Mouse (Mus musculus) ovary, adult 18-20 months (tissue): ENCODE data around the gene Zer1.

Experiments used
- DNase-seq: peaks from one replicate; pipeline ENCODE4 v3.0.0; 2022; ENCODE audit warnings: low spot score, mixed read lengths

The Zer1 gene

DNA sequence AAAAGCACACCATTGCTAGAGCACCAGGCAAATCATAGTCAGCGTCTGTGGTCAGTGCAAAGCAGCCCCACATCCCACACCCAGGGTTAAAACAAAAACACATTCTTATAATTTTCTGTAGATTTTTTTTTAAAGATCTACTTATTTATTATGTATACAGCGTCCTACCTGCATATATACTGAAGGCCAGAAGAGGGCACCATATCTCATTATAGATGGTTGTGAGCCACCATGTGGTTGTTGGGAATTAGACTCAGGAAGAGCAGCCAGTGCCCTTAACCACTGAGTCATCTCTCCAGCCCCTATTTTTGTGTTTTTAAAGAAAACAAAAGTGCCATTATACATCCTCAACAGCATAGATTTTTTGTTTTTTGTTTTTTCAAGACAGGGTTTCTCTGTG, 4.4 kb upstream of the Zer1 start:
- DNase-seq, result no peak

DNA sequence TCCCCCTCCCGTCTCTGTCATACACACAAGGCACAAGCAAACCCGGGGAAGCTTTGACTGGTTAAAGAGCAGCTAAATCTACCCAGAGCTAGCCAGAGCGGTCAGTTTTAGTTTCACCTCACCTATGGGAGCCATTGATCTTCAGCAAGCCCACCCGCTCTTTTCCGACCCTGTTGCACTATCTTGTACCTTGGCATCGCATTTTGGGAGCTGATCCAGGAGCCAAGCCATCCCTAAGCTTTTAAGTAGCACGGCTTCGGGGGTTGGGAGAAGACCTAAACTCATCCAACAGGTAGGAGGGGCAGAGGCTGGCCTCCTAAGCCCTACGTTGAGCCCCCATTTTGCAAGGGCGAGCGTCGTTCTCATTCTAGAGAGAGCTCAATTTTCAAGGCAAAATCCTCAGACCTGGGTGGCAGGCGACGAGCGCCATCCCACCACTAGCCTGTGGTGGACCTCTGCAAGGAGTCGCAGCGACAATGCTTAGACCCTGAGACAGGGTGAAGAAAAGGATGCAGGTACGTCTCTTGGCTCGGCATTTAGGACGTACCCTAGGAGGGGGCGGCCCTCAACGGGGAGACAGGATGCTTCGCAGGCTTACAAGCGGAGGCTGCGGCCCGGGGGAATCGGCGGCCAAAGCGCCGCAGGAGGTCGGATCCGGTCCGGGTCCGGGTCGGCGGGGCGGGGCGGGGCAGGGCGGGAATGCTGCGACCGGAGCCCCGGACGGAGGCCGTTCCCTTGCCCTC, 485 bp downstream of the Zer1 start:
- no peak for DNase-seq

DNA sequence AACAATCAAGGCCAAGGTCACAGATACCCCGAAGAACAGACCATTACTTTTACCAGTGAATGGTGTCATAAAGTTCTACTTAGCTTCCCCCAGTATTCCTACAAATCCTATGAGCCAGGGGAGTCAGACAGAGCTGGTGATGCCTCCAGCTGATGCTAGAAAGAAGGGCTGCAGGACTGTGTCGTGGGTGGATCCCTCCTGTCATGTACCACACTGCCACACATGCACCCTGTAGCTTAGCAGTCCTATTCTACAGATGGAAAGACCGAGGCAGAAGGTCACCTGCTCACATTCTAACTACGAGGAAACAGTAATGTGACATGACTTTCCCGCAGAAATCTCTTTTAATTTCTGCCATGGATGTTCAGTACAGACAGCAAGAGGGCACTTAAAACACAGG, 1.6 kb downstream of the Zer1 start:
- no peak for DNase-seq

DNA sequence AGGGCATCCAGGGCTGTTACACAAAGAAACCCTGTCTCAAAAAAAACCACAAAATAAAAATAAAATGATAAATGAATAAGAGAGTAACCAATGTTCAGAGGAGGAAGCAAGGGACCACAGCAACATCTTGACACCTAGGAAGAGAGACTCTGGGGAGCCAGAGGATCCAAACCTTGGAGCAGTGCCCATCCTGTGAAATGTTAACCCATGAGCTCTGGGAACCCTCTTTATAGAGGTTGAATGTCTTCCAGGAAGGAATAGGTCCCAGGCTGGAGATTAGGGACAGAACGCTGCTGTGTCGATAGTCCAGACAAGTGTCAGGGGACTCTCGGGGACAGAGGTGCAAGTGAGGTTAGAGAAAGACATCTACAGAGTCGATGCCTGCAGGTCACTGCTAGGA, 4.1 kb downstream of the Zer1 start:
- DNase-seq, result no peak

DNA sequence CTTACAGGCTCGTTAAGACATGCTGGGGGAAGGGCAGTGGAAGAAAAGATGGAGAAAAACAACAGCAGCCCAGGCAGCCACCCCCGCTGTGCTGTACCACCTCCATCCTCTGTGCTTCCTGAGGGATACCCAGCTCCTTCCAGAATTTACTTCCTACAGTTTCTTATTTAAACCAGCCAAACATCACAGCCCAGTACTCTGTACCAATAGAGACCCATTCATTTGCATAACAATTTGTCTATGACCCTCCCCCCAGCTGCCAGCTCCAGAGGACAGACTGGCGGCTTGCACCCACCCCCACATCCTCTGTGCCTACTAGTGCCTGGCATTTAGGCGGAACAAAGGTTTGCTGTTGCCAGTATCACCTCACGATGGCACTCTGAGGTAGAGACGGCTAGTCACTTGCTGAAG, 4.7 kb downstream of the Zer1 start:
- DNase-seq, result no peak

DNA sequence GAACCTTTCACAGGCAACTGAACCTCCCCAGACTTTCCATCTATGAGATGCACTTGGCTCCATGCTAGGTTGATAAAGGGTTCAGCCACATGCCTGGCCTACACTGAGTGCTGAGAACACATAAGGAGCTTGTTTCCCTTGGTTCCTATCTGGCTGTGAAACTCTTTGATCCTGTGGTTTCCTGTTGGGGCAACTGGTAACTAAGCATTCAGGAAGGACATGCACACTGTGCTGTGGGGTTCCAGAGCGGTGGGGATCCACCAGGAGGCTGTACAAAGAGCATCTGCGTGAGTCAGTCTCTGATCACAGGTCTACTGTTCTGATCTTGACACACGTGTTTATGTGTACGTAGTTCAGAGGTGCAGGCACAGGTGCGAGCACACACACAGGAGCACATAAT, 11.8 kb downstream of the Zer1 start:
- DNase-seq, result no peak

DNA sequence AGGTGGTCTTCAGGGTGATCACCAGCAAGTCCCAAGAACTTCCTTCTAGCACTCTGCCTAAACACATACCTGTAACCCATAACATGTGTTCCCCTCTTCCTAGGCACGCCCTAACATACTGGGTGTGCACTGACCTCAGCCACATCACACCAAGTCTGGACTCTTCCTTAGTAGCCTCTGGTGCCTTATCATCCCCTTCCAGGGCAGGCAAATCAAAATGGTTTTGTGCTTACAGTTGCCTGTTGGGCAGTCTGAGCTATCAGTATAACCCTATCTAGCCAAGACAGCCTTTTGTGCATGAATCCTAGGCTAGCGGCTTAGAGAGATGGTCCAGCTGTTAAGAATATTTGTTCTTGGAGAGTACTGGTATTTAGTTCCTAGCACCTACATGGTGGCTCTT, 12.9 kb downstream of the Zer1 start:
- DNase-seq, result no peak

DNA sequence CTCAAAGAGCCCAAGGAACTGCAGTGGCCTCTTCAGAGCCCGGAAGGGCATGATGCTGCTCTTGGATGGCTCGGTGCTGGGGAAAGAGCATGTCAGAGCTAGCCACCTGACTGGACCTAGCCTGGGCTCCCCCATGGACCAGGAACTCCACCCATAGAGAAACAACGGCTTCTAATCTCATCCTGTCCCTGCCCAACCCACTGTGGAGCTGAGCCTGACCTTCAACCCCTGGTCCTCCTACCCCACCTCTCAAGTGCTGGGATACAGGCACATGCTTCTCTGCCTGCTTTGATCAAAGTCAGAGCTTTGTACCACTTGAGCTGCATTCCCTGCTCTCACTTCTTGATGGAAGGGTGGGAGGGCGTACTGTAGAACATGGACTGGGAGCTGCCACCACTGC, 16.1 kb downstream of the Zer1 start:
- DNase-seq, result no peak

DNA sequence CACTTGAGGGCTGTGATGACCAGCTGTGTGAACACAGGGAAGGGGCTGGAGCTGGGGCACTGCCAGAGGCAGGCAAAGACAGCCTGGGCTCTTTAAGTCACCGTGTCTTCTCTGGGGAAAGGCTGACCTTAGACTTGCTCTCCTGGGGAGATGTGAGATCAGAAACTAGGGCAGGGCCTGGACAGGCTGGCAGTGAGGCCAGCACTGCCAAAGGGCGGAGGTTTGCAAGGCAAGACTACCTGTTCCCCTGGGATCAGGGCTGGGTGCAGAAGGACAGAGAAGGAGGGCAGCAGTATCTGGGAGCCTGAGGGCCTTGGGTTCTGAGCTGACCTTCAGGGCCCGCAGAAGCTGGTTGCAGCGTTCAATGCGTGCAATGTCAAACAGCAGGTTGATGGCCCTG, 16.7 kb downstream of the Zer1 start:
- DNase-seq, result no peak

DNA sequence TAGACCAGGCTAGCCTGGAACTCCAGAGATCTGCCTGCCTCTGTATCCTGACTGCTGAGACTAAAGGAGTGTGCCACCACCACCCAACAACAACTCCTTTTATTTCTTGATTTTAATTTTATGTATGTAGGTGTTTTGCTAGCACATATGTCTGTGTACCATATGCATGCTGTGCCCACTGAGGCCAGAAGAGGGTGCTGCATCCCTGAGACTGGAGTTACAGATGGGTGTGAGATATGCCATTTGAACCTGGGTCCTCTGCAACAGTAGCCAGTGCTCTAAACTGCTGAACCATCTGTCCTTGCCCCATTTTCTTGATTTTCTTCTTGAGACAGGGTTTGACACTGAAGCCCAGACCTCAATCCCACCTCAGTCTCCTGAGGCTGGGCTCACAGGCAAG, 18.0 kb downstream of the Zer1 start:
- DNase-seq, result no peak

DNA sequence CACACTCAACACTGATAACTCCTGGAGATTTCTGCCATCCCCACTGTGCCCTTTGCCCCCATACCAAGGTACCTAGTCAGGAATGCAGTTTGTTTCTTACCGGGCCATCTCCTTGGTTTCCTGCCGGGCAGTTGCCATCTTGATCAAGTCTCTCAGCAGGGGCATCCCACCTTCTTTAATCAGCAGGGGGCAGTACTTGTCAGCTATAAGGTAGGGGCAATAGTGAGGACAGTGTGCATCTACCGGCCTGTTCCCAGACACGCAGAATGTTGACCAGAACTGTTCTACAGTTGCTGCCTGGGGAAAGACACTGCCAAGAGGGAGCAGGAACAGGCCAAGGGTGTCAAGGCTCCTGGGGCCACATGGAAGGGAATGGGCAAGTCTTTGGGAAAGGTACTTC, 24.2 kb downstream of the Zer1 start:
- no peak for DNase-seq

DNA sequence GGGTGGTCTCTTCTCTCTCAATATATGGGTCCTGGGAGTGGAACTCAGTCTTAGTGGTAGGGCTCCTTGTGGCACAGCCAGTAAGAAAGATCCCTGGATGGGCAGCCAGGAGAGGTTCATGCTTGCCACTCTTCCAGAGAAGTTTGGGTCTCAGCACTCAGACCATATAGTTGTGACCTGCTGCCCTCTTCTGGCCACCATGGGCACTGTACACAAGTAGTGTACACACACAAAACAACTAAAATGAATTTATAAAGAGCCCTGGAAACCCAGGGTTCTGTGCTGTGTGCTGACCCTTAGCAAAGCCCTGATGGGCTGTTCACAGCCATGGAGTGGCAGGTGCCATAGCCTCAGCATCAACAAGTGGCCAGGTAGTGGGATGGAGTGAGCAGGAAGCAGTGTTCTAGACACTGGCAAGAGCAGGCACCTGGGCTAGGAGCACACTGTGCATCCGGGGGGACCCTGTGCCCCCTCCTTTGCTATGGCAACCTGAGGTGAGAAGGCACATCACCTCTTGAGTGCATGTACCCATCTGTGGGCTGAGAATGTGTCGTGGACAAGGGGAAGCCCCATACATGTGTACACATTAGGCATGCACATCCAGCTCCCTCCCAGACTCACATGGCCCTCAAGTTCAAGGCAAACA, 28.4 kb downstream of the Zer1 start:
- no peak for DNase-seq

DNA sequence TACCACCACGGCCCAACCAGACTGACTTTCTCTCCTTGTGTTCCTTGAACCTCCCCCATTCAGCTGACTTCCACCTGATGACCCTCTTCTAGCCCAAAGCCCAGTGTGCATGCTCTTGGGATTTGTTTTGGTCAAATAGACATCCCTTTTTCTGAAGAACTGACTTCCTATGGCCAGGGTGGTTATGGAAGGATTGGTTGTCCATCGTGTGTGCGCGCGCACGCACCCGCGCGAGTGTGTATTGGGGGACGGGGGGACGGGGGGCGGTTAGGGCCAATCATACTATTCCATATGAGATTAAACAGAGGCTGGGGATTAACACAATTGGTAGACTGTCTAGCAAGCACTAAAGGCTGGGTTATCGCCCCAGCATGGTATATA, 30.2 kb downstream of the Zer1 start:
- no peak for DNase-seq

DNA sequence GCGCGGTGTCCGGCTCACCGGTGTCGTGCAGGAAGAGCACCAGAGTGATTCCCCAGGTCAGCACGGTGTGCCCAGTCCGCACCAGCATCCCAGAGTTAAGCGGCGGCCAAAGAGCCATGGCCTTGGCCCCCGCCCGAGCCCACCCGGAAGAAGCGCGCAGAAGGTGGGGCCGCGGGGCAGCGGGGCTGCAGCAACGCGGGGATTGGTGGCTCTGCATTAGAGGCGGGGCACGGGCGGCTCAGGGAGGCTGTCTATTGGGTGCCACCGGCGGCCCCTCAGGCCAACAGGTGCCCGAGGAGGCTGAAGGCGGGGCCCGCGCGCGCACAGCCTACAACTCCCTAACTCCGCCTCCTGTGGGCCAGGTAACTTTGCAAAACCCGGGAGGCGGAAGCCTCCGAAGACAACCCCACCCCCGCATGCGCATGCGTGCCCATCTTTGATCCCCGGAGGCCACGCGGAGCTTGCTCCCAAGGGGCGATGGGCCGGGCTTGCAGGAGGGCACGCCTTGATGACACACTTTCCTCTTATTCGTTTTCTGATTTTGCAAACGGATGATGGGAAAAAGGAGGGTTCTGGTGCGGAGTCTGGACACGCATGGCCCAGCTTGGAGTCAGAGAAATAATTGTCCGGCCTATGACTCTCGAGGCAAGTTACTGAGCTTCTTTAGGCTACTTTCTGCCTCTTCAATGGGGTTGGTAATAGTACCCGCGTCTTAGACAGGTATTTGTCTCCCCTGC, 30.7 kb downstream of the Zer1 start, which contains the start of gene Zdhhc12:
Gene Zdhhc12 (minus strand): TSS at position 178 of the 737 bp plus-strand sequence.
- DNase-seq, result peak; percentile 98

DNA sequence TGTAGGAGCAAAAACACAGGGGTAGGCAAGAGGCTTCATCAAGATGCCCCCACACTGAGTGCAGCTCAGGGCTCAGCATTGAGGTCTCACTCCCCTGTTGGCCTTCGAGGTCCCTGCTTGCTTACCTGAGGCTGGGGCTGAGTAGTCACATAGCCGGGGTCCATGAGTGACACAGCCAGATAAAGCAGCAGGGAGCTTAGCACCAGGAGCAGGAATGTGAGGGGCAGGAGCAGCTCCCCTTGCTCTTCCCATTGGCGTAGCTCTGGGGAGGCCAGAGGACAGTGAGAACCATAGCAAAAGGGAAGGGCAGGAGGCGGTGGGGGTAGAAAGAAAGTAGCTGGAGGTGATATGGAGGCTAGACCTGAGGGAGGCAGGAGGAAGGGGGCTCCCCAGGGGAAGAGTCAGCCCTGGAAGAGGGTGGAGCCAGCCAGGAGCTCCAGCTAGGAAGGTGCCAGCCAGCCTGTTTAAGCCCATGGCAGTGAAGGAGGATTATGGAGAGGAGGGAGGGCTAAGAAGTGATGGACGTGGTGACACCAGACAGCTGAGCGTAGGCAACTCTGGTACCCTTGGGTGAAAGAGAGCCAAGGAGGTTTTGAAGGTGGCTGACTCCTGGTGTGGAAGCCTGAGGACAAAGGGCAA, 32.0 kb downstream of the Zer1 start:
- no peak for DNase-seq

DNA sequence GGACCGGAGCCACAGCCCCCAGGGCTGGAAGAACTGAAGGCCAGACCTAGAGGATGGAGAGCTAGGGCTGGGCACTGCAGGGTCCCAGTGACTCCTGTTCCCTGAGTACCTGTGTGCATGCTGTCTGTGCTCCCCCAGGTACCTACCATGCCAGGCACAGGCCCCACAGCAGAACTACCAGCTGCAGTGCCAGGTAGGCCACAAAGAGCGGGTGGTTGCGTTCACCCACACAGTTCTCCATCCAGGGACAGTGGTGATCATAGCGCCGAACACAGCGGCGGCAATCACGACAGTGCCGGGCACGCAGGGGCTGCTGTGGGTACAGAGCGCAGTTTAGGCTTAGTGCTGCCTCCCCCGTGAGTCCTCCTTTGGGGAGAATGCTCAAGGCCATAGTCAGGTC, 32.9 kb downstream of the Zer1 start:
- no peak for DNase-seq

DNA sequence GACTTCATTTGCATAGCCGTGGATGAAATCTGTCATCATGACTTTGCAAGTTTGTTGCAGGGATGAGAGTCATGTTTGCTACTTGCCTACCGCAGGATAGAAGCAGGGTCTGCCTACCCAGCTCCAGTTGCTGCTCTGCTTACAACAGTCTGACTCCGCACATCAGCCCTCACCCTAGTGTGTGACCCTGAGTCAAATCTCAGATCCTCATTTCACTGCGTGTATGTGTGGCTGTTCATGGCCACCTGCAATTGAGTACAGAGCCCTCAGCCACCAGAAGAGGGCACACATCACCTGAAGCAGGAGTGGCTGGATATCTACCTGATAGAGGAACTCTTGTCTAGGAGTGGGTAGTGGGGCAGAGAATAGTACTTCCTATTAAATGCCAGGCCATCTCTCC, 37.1 kb downstream of the Zer1 start:
- no peak for DNase-seq

DNA sequence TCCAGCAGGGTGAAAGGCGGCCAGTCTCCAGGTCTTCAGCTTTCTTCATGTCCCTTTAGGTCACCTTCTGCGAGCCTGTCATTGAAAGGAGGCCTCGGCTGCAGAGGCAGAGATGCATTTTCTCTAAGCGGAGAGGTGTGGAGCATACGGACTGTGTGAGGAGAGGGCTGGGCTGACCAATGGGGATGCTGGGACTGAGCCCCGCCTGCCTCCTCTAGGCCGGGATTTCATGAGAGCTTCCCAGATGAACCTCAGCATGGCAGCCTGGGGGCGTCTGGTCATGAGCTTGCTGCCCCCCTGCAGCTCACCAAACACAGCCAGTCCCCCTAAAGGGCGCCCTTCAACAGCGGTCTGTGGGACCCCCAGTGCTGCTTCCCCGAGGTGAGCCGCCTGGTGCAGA, 39.8 kb downstream of the Zer1 start:
- DNase-seq, result no peak

DNA sequence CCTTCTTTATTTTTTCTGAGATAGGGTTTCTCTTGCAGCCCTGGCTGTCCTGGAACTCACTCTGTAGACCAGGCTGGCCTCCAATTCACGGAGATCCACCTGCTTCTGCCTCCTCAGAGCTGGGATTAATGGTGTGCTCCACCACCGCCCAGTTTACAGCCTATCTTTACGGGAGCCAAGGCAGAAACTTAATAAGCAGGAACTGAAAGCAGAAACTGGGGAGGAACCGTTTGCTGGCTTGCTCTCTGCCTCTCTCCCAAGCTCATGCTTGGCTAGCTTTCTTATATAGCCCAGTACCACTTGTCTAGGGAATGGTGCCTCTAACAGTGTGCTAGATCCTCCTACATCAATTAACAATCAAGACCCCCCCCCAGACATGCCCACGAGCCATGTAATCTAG, 40.3 kb downstream of the Zer1 start:
- DNase-seq, result no peak

DNA sequence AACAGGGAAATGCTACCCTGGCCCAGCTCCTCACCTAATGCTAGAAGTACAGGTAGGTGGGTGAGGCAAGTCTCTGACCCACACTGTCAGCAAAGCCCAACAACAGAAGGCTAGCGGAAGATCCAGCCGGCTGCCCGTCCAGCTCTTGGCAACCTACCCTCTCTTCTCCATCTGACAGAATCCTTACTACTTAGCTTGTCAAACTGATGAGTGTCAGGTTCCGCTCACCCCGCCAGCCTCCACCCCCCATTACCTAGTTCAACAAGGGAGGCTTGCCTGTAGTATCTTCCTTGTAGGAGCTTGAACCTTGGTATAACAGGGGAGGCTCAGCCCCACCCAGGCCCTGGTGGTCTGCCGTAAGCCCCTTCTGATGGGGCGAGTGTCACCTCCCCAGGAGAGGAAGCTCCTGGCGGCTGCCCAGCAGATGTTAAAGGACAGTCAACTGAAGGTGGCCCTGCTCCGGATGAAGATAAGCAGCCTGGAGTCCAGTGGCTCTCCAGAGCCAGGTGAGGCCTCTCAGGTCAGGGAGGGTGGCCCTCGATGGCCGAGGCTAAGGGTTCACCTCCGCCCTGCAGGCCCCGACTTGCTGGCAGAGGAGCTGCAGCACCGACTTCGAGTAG, 44.1 kb downstream of the Zer1 start:
- no peak for DNase-seq

DNA sequence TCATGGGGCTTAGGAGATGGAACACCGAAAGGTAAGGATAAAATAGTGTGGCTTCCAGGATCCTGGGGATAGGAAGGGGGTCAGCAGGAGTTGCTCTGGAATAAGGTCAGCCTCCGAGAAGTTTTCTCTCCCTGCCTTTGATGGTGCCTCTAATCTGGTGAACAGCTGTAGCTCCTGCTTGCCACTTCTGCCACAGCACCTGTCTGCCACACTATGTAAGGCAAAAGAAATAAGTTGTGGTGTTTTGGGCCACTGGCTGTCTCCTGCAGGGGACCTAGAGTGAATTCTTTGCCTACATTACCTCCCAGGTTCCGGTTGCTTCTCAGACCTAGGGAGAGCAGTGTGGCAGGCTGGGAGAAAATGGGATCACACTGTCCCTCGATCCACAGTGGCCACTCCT, 45.6 kb downstream of the Zer1 start:
- no peak for DNase-seq

DNA sequence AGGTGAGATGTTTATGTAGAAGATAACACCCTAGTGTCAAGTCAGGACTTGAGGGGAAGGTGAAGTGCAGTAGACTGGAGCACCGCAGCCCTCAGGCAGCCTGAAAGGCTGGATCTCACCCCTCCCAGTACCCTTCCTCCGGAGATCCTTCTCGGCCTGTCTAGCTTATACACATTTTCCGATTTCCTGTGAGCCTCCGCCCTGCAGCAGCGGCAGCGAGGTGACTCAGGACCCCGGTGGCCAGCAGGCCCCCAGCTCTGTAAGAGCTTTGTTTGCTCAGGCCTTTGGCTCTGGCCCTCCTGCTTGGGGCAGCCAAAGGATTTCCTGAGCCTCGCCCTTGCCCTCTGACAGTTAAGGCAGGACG, 46.1 kb downstream of the Zer1 start:
- DNase-seq, result no peak
